Mouse (Mus musculus): ENCODE data around the gene Vamp4.

Vamp4 gene

GRCm38 (mm10) chr1:162646083-162646686 lies 75.9 kb downstream of the Vamp4 start:
- DNase-seq (ENCODE audit: low spot score in 2 of 2), result no peak

DNA sequence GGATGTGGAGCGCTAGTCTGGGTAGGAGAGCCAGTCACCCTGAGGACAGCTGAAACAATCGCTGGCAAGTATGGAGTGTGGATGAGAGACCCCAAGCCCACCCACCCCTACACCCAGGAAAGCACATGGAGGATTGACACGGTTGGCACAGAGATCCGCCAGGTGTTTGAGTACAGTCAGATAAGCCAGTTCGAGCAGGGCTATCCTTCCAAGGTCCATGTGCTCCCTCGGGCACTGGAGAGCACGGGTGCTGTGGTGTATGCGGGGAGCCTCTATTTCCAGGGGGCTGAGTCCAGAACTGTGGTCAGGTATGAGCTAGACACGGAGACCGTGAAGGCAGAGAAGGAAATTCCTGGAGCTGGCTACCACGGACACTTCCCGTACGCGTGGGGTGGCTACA lies 78.1 kb downstream of the Vamp4 start:
- no peak for DNase-seq (ENCODE audit: low spot score in 2 of 2)
